Mouse (Mus musculus): Measurements from ENCODE around the gene Bmt2. TPM values are rescaled to one million over a fixed set of nuclear protein-coding genes. Genes with fewer than 3 reads are reported as not detected.

Bmt2 gene
- polyA plus RNA-seq, 1 experiment from 2014 or later, result 24.7 TPM

GRCm38 (mm10) chr6:13607621-13608493 lies 69.9 kb downstream of the Bmt2 start, which contains the start of gene Tmem168:
TSS of gene Tmem168 (minus strand) at chr6:13608100.
- H3K4me2 ChIP-seq (replicated peaks; ENCODE audit: low read depth, low read length), result peak within 1 kb of the TSS; percentile 50
- peaks cover 6% of the 10 kb centered on the region; the same call in 1 of the 2 replicates for H3K4me1 ChIP-seq (ENCODE audit: control insufficient read depth, insufficient read depth, low read length)
- H3K36me3 ChIP-seq (ENCODE audit: control insufficient read depth, insufficient read depth, low read length), result peaks cover under 1% of the 10 kb centered on the region; the same call in 1 of the 2 replicates
- no peaks in the 10 kb centered on the region for H3K9me3 ChIP-seq (ENCODE audit: control insufficient read depth, low read length)
- peak within 1 kb of the TSS; percentile 91 for H3K27ac ChIP-seq (ENCODE audit: low read depth, low read length)
- H3K9ac ChIP-seq (ENCODE audit: low read depth, low read length), result peak within 1 kb of the TSS; percentile 93
- peak; percentile 99 for ATAC-seq (ENCODE audit: low FRiP score, low TSS enrichment)
- peak within 1 kb of the TSS; percentile 72 for H3K4me3 ChIP-seq (ENCODE audit: low read length)
- 2% methylated on average over 66 of the region's 71 CpGs for WGBS
- H3K27me3 ChIP-seq (ENCODE audit: control insufficient read depth, insufficient read depth, low read length), result no peaks in the 10 kb centered on the region

GRCm38 (mm10) chr6:13606921-13607620 lies 70.7 kb downstream of the Bmt2 start:
- 18% methylated on average over 15 of the region's 15 CpGs for WGBS
- H3K36me3 ChIP-seq (ENCODE audit: control insufficient read depth, insufficient read depth, low read length), result peaks cover 8% of the 10 kb centered on the region; the same call in 1 of the 2 replicates
- H3K27me3 ChIP-seq (ENCODE audit: control insufficient read depth, insufficient read depth, low read length), result no peaks in the 10 kb centered on the region
- H3K4me1 ChIP-seq (ENCODE audit: control insufficient read depth, insufficient read depth, low read length), result peaks cover 6% of the 10 kb centered on the region; the same call in 1 of the 2 replicates
- H3K4me2 ChIP-seq (replicated peaks; ENCODE audit: low read depth, low read length), result peak overlapping the region; percentile 50
- H3K27ac ChIP-seq (ENCODE audit: low read depth, low read length), result peak overlapping the region; percentile 91
- H3K9ac ChIP-seq (ENCODE audit: low read depth, low read length), result peak overlapping the region; percentile 93
- H3K4me3 ChIP-seq (ENCODE audit: low read length), result peak overlapping the region; percentile 72
- ATAC-seq (ENCODE audit: low FRiP score, low TSS enrichment), result peak; percentile 5; the same call in 1 of the 2 replicates
- H3K9me3 ChIP-seq (ENCODE audit: control insufficient read depth, low read length), result no peaks in the 10 kb centered on the region

- peaks cover 10% of the 10 kb centered on the region; the same call in 1 of the 2 replicates for H3K36me3 ChIP-seq (ENCODE audit: control insufficient read depth, insufficient read depth, low read length)
- 71% methylated on average over 4 of the region's 4 CpGs for WGBS
- no peak overlapping the region for H3K4me3 ChIP-seq (ENCODE audit: low read length)
- peak overlapping the region; percentile 93; the same call in 1 of the 2 replicates for H3K9ac ChIP-seq (ENCODE audit: low read depth, low read length)
- H3K27ac ChIP-seq (ENCODE audit: low read depth, low read length), result no peak overlapping the region
- H3K4me1 ChIP-seq (ENCODE audit: control insufficient read depth, insufficient read depth, low read length), result peaks cover 6% of the 10 kb centered on the region; the same call in 1 of the 2 replicates
- no peak for ATAC-seq (ENCODE audit: low FRiP score, low TSS enrichment)
- peak overlapping the region; percentile 50 for H3K4me2 ChIP-seq (replicated peaks; ENCODE audit: low read depth, low read length)
- no peaks in the 10 kb centered on the region for H3K27me3 ChIP-seq (ENCODE audit: control insufficient read depth, insufficient read depth, low read length)
- no peaks in the 10 kb centered on the region for H3K9me3 ChIP-seq (ENCODE audit: control insufficient read depth, low read length)
Measured at GRCm38 (mm10) chr6:13606394-13606793, 71.4 kb downstream of the Bmt2 start.

GRCm38 (mm10) chr6:13603134-13603533 lies 74.6 kb downstream of the Bmt2 start:
- Histone ChIP-seq H3K9ac (ENCODE audit: low read depth, low read length) (no peak overlapping the region), H3K36me3 (ENCODE audit: control insufficient read depth, insufficient read depth, low read length) (peaks cover 10% of the 10 kb centered on the region; the same call in 1 of the 2 replicates), H3K4me3 (ENCODE audit: low read length) (no peak overlapping the region), H3K27ac (ENCODE audit: low read depth, low read length) (no peak overlapping the region), H3K9me3 (ENCODE audit: control insufficient read depth, low read length) (no peaks in the 10 kb centered on the region), H3K4me2 (replicated peaks; ENCODE audit: low read depth, low read length) (no peak overlapping the region), H3K27me3 (ENCODE audit: control insufficient read depth, insufficient read depth, low read length) (no peaks in the 10 kb centered on the region), H3K4me1 (ENCODE audit: control insufficient read depth, insufficient read depth, low read length) (peaks cover 6% of the 10 kb centered on the region; the same call in 1 of the 2 replicates)
- WGBS, result 94% methylated on average over 6 of the region's 6 CpGs
- ATAC-seq (ENCODE audit: low FRiP score, low TSS enrichment), result no peak

GRCm38 (mm10) chr6:13601587-13601986 lies 76.2 kb downstream of the Bmt2 start:
- WGBS, result 53% methylated on average over 6 of the region's 6 CpGs
- Histone ChIP-seq H3K9me3 (ENCODE audit: control insufficient read depth, low read length) (no peaks in the 10 kb centered on the region), H3K27ac (ENCODE audit: low read depth, low read length) (no peak overlapping the region), H3K27me3 (ENCODE audit: control insufficient read depth, insufficient read depth, low read length) (no peaks in the 10 kb centered on the region), H3K36me3 (ENCODE audit: control insufficient read depth, insufficient read depth, low read length) (peaks cover 10% of the 10 kb centered on the region; the same call in 1 of the 2 replicates), H3K4me2 (replicated peaks; ENCODE audit: low read depth, low read length) (no peak overlapping the region), H3K4me1 (ENCODE audit: control insufficient read depth, insufficient read depth, low read length) (peaks cover 1% of the 10 kb centered on the region; the same call in 1 of the 2 replicates), H3K9ac (ENCODE audit: low read depth, low read length) (no peak overlapping the region), H3K4me3 (ENCODE audit: low read length) (no peak overlapping the region)
- ATAC-seq (ENCODE audit: low FRiP score, low TSS enrichment), result no peak

- Histone ChIP-seq H3K27me3 (ENCODE audit: control insufficient read depth, insufficient read depth, low read length) (no peaks in the 10 kb centered on the region), H3K9me3 (ENCODE audit: control insufficient read depth, low read length) (no peaks in the 10 kb centered on the region), H3K9ac (ENCODE audit: low read depth, low read length) (no peak overlapping the region), H3K4me1 (ENCODE audit: control insufficient read depth, insufficient read depth, low read length) (no peaks in the 10 kb centered on the region), H3K36me3 (ENCODE audit: control insufficient read depth, insufficient read depth, low read length) (peaks cover 20% of the 10 kb centered on the region), H3K4me3 (ENCODE audit: low read length) (no peak overlapping the region), H3K4me2 (replicated peaks; ENCODE audit: low read depth, low read length) (no peak overlapping the region), H3K27ac (ENCODE audit: low read depth, low read length) (no peak overlapping the region)
- WGBS, result 90% methylated on average over 7 of the region's 7 CpGs
- ATAC-seq (ENCODE audit: low FRiP score, low TSS enrichment), result no peak
Measured at GRCm38 (mm10) chr6:13598239-13598923, 79.4 kb downstream of the Bmt2 start.

GRCm38 (mm10) chr6:13592729-13593345 lies 84.9 kb downstream of the Bmt2 start:
- WGBS, result 81% methylated on average over 4 of the region's 4 CpGs
- Histone ChIP-seq H3K4me3 (ENCODE audit: low read length) (no peak overlapping the region), H3K9me3 (ENCODE audit: control insufficient read depth, low read length) (no peaks in the 10 kb centered on the region), H3K4me1 (ENCODE audit: control insufficient read depth, insufficient read depth, low read length) (no peaks in the 10 kb centered on the region), H3K27me3 (ENCODE audit: control insufficient read depth, insufficient read depth, low read length) (no peaks in the 10 kb centered on the region), H3K36me3 (ENCODE audit: control insufficient read depth, insufficient read depth, low read length) (peaks cover 40% of the 10 kb centered on the region), H3K27ac (ENCODE audit: low read depth, low read length) (no peak overlapping the region), H3K9ac (ENCODE audit: low read depth, low read length) (no peak overlapping the region), H3K4me2 (replicated peaks; ENCODE audit: low read depth, low read length) (no peak overlapping the region)
- no peak for ATAC-seq (ENCODE audit: low FRiP score, low TSS enrichment)

GRCm38 (mm10) chr6:13586560-13586959 lies 91.2 kb downstream of the Bmt2 start:
- Histone ChIP-seq H3K4me2 (replicated peaks; ENCODE audit: low read depth, low read length) (no peak overlapping the region), H3K4me3 (ENCODE audit: low read length) (no peak overlapping the region), H3K27me3 (ENCODE audit: control insufficient read depth, insufficient read depth, low read length) (no peaks in the 10 kb centered on the region), H3K36me3 (ENCODE audit: control insufficient read depth, insufficient read depth, low read length) (peaks cover 25% of the 10 kb centered on the region), H3K4me1 (ENCODE audit: control insufficient read depth, insufficient read depth, low read length) (no peaks in the 10 kb centered on the region), H3K9me3 (ENCODE audit: control insufficient read depth, low read length) (no peaks in the 10 kb centered on the region), H3K9ac (ENCODE audit: low read depth, low read length) (no peak overlapping the region), H3K27ac (ENCODE audit: low read depth, low read length) (no peak overlapping the region)
- WGBS, result 29% methylated on average over 2 of the region's 2 CpGs
- ATAC-seq (ENCODE audit: low FRiP score, low TSS enrichment), result peak; percentile 62

Measured in kidney, embryonic 14.5 days (tissue).